Mouse (Mus musculus) forebrain, embryonic 14.5 days (tissue): ENCODE data around the gene Ccdc106. TPM values are rescaled to one million over a fixed set of nuclear protein-coding genes. Genes with fewer than 3 reads are reported as not detected.
"Not testable (repeated sequence)": the region's sequence is repeated elsewhere in the genome, so short reads cannot be mapped to it uniquely, and the experiment has no call there.

Experiments used
- ATAC-seq: fragments of 200-750 bp; cut with Nextera tagmentation; 2 replicates; pipeline ENCODE4 v1.8.0; 2017; ENCODE audit warnings: mild to moderate bottlenecking, moderate library complexity
- DNase-seq: peaks from one replicate; pipeline ENCODE4 v3.0.0-alpha.2; 2015; ENCODE audit warnings: low spot score
- H3K27ac ChIP-seq: fragments of 300-500 bp; sonication (generic); 2 replicates; pipeline ENCODE4 v1.5.1; 2014; ENCODE audit warnings: low read depth, mild to moderate bottlenecking, control low read depth, low read length, moderate library complexity
- H3K27me3 ChIP-seq: fragments of 300-500 bp; sonication (generic); replicated peaks from 2 replicates; pipeline ENCODE4 v1.6.1; 2014; ENCODE audit warnings: low read length, control low read depth, mixed read lengths; ENCODE audit not compliant: control insufficient read depth, insufficient read depth
- H3K36me3 ChIP-seq: fragments of 300-500 bp; sonication (generic); 2 replicates; pipeline ENCODE4 v1.6.1; 2014; ENCODE audit warnings: low read length, control low read depth; ENCODE audit not compliant: control insufficient read depth, insufficient read depth
- H3K4me1 ChIP-seq: fragments of 300-500 bp; sonication (generic); 2 replicates; pipeline ENCODE4 v1.6.1; 2014; ENCODE audit warnings: antibody characterized with exemption, low read length, control low read depth; ENCODE audit not compliant: control insufficient read depth, insufficient read depth
- H3K4me2 ChIP-seq: fragments of 300-500 bp; sonication (generic); 2 replicates; pipeline ENCODE4 v1.6.1; 2014; ENCODE audit warnings: mild to moderate bottlenecking, control low read depth, low read length
- H3K4me3 ChIP-seq: fragments of 300-500 bp; sonication (generic); 2 replicates; pipeline ENCODE4 v1.5.1; 2014; ENCODE audit warnings: low read depth, low read length, control low read depth
- H3K9ac ChIP-seq: fragments of 300-500 bp; sonication (generic); 2 replicates; pipeline ENCODE4 v1.6.1; 2014; ENCODE audit warnings: mild to moderate bottlenecking, low read length, control low read depth, moderate library complexity
- H3K9me3 ChIP-seq: fragments of 300-500 bp; sonication (generic); replicated peaks from 2 replicates; pipeline ENCODE4 v1.6.1; 2016; ENCODE audit warnings: low read length, control low read depth, mixed read lengths; ENCODE audit not compliant: control insufficient read depth
- WGBS: fragments of 180-500 bp; shearing (Covaris S2); extraction: QIAGEN DNeasy Blood & Tissue Kit; methylation state at CpG from one replicate; pipeline ENCODE4 v1.1.7; 2014; 5-methylcytosine and 5-hydroxymethylcytosine counted together
- polyA plus RNA-seq: library from polyadenylated mRNA; unstranded; fragments of >200 nt; fragmentation: Nextera tagmentation; extraction: Ambion mirVana; gene quantifications from 2 replicates; pipeline ENCODE4 v1.2.1, GENCODE M21; 2014

Gene Ccdc106
- polyA plus RNA-seq, 1 experiment from 2014 or later, result 36.1 TPM

DNA sequence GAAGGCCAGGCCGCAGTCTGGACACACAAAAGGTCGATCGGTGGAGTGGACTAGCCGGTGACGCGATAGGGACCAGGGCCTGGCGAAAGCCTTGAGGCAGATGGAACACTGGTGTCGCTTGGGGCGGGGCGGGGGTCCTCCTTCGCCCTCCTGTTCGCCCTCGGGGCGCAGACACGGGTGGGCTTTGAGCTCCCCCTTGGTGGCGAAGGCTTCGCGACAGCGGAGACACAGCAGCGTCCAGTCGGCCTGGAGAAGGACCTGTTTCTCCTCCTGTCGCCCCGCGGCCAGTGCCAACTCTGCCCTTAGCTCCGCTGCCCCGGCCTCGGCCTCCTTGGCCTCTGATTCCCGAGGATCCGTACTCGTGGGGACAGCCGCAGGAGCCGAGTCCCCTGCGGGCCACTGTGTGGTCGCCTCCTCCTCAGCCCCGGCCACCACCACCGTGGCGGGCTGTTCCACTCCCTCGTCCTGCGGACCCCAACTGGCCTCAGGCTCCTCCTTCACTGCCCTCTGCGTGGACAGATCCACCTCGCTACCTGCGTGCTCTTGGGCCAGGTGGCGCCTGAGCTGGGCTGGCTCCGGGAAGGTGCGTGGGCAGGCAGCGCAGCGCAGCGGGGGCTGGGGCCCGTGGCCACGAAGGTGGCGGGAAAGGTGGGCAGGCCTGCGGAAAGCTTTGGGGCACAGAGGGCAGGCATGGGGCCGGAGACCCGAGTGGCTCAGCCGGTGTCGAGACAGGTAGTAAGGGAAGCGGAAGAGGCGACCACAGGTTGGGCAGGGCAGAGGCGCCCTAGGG is 26.2 kb upstream of the Ccdc106 start:
- Histone ChIP-seq H3K9me3 (no peaks in the 10 kb centered on the region), H3K4me2 (peak overlapping the region; percentile 69), H3K4me1 (peaks cover 10% of the 10 kb centered on the region), H3K9ac (peak overlapping the region; percentile 48), H3K27ac (no peak overlapping the region), H3K27me3 (no peaks in the 10 kb centered on the region), H3K36me3 (peaks cover 31% of the 10 kb centered on the region), H3K4me3 (peak overlapping the region; percentile 80)
- 60% methylated on average over 55 of the region's 59 CpGs for WGBS
- DNase-seq (no peak), ATAC-seq (no peak)

DNA sequence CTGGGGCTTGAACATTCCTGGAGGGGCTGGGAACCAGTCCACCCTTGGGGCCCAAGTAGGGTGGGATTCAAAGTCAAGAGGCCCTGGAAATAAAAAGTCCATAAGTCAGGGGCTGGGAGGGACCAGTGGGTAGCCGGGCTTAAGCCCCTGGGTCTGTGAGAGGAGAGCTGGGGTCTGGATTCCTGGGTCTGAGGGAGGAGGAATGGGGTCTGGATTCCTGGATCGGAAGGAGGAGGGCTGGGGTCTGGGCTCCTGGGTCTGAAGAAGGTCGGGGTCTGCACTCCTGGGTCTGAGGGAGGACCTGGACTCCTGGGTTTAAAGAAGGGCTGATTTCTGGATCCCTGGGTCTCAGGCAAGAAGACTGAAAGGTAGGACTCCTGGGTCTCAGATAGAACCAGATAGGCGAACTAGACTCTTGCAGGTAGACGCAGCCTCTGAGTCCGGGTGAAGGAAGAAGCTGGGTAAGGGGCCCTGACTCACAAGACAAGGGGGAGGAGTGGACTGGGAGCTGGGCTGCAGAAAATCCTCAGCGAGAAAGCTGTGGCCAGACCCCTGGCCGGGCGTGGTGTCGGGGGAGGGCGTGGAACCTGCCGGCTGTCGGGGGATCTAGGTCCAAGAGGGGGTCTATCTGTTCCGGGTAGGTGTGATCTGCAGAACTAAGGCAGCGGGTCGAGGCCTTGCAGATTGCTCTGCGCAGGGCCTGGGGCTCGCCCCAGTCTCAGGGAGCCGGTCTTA is 24.9 kb upstream of the Ccdc106 start:
- H3K4me2 ChIP-seq, result peak overlapping the region; percentile 69
- no peaks in the 10 kb centered on the region for H3K9me3 ChIP-seq
- peaks cover 10% of the 10 kb centered on the region for H3K4me1 ChIP-seq
- no peaks in the 10 kb centered on the region for H3K27me3 ChIP-seq
- ATAC-seq (peak; percentile 21), DNase-seq (no peak)
- WGBS, result 6% methylated on average over 18 of the region's 19 CpGs
- peaks cover 31% of the 10 kb centered on the region for H3K36me3 ChIP-seq
- peak overlapping the region; percentile 56; the same call in 1 of the 2 replicates for H3K27ac ChIP-seq
- peak overlapping the region; percentile 80 for H3K4me3 ChIP-seq
- H3K9ac ChIP-seq, result peak overlapping the region; percentile 93

DNA sequence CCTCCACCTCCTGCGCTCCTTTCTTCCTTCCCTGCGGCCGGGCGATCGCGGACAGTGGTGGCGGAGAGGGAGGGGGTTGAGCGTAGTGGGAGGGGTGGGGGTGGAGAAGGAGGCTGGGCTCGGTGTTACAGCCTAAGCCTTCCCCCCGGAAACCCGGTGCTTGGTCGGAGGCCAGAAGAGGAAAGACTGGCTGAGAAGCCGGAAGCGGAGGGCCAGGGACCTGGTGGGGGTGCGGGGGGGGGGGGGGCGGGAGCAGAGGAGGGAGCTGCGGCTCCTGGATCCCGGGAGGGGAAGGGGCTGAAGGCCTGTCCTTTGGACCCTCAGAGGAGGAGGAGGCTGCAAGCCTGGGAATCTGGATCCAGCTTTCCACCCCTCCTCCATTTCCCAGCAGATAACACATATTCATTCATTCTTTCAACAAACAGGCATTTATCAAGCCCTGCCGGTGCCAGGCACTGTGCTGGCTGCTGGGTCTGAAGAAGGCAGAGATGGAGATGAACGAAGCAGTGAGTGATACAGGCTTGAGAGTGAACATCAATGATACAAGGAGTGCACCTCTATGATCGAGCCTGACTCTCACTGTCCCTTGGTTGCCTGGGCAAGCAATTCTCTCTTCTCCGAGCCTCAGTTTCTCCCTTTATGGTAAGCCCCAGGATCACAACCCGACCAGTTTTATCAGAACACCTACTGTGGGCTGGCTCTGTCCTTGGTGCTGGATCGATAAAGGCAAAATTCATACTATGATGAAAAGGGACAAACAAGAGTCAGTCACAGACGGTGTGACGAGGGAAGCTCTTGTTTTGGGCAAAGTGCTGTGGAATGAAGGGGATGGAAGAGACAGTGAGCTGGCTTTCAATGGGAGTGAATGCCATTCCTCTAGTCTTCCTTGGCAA is 24.1 kb upstream of the Ccdc106 start, which contains the start of gene Zfp579:
Gene Zfp579 (minus strand): TSS at position 156 of the 893 bp plus-strand sequence.
- DNase-seq (peak; percentile 95), ATAC-seq (peak; percentile 85)
- H3K4me3 ChIP-seq, result peak within 1 kb of the TSS; percentile 80
- no peaks in the 10 kb centered on the region for H3K27me3 ChIP-seq
- H3K27ac ChIP-seq, result peak within 1 kb of the TSS; percentile 73
- H3K36me3 ChIP-seq, result peaks cover 30% of the 10 kb centered on the region
- peak within 1 kb of the TSS; percentile 93 for H3K9ac ChIP-seq
- H3K4me2 ChIP-seq, result peak within 1 kb of the TSS; percentile 69
- WGBS, result 5% methylated on average over 15 of the region's 26 CpGs
- H3K9me3 ChIP-seq, result no peaks in the 10 kb centered on the region
- peaks cover 10% of the 10 kb centered on the region for H3K4me1 ChIP-seq

DNA sequence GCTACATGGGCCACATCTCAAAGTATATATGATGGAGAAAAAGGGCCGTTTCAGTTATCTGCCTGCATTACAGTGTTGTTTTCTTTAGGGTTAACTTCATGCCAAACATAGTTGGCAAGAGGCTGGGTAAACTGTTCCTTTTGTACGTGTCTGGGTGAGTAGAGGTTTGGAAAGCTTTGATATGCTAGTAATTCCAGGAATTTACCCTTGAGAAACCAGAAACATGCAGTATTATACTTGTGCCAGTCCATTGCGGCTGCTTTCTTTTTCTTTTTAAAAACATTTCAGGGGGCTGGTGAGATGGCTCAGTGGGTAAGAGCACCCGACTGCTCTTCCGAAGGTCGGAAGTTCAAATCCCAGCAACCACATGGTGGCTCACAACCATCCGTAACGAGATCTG is 23.4 kb upstream of the Ccdc106 start:
- Histone ChIP-seq H3K4me1 (peaks cover 10% of the 10 kb centered on the region), H3K4me2 (peak overlapping the region; percentile 69), H3K4me3 (peak overlapping the region; percentile 80), H3K27me3 (no peaks in the 10 kb centered on the region), H3K36me3 (peaks cover 23% of the 10 kb centered on the region), H3K9ac (peak overlapping the region; percentile 93; the same call in 1 of the 2 replicates), H3K9me3 (no peaks in the 10 kb centered on the region), H3K27ac (no peak overlapping the region)
- 72% methylated on average over 6 of the region's 8 CpGs for WGBS
- ATAC-seq, result no peak
- no peak for DNase-seq

DNA sequence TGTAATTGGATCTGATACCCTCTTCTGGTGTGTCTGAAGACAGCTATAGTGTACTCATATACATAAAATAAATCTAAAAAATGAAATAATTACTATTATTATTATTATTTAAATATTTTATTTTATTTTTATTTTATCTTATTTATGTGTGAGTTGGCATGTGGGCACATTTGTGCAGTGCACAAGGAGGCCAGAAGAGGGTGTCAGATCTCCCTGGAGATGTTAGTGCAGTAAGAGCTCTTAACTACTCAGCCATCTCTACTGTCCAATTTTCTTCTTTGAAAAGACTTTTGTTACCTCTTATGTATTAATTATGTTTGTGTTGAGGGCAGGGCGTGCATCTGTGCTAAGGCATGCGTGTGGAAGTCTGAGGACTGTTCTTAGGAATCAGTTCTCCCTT is 20.5 kb upstream of the Ccdc106 start:
- 69% methylated on average over 2 of the region's 2 CpGs for WGBS
- ATAC-seq, result no peak

DNA sequence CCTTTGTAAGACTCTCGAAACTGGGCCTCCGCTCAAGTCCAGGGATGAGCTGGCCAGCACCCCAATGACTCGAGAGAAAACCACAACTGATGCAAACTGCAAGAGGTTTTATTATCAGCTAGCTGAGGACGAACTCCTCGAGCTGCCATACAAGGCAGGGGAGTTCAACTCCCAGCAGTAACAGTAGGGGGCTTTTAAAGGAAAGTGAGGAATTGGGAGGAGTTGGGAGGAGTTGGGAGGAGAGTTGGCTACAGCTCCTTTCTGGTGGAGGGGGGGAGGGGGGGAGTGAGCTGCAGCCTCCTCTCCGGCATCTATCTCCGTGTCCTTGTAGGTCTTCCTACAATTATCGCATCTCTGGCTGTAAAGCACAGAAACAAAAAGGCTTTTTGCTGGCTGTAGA is 17.5 kb upstream of the Ccdc106 start:
- not testable (repeated sequence) for H3K4me3 ChIP-seq, H3K27ac ChIP-seq, H3K9ac ChIP-seq, H3K4me2 ChIP-seq, H3K27me3 ChIP-seq, DNase-seq, ATAC-seq, H3K9me3 ChIP-seq, H3K4me1 ChIP-seq
- H3K36me3 ChIP-seq, result peaks cover 18% of the 10 kb centered on the region
- 60% methylated on average over 8 of the region's 8 CpGs for WGBS

More for the DNA sequence above, 20.5 kb upstream of the Ccdc106 start:
- DNase-seq, result no peak
- no peak overlapping the region for H3K4me3 ChIP-seq
- no peak overlapping the region for H3K27ac ChIP-seq
- H3K4me1 ChIP-seq, result peaks cover 2% of the 10 kb centered on the region
- no peak overlapping the region for H3K9ac ChIP-seq
- H3K9me3 ChIP-seq, result no peaks in the 10 kb centered on the region
- H3K27me3 ChIP-seq, result no peaks in the 10 kb centered on the region
- H3K4me2 ChIP-seq, result no peak overlapping the region
- no peaks in the 10 kb centered on the region for H3K36me3 ChIP-seq

DNA sequence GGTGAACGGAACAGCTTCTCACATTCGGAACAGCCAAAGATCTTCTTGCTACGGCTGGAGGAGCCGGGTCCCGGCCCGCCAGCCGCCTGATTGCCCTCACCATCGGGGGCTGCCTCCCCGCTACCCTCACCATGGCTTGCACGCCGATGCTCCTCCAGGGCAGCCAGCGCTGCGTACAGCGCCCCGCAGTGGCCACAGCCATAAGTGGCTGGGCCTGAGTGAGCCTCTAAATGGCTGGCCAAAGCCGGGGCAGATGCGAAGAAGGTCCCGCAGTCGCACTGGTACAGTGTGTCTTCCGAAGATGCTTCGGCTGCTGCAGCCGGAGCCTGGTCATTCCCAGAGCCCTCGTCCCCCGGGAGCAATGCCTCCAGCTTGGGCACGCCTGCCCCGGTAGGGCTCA is 12.1 kb upstream of the Ccdc106 start:
- H3K4me3 ChIP-seq, result no peak overlapping the region
- 97% methylated on average over 26 of the region's 26 CpGs for WGBS
- H3K36me3 ChIP-seq, result peaks cover 68% of the 10 kb centered on the region
- H3K4me2 ChIP-seq, result no peak overlapping the region
- ATAC-seq (no peak), DNase-seq (no peak)
- no peak overlapping the region for H3K27ac ChIP-seq
- H3K27me3 ChIP-seq, result no peaks in the 10 kb centered on the region
- no peaks in the 10 kb centered on the region for H3K9me3 ChIP-seq
- H3K9ac ChIP-seq, result no peak overlapping the region
- no peaks in the 10 kb centered on the region for H3K4me1 ChIP-seq

DNA sequence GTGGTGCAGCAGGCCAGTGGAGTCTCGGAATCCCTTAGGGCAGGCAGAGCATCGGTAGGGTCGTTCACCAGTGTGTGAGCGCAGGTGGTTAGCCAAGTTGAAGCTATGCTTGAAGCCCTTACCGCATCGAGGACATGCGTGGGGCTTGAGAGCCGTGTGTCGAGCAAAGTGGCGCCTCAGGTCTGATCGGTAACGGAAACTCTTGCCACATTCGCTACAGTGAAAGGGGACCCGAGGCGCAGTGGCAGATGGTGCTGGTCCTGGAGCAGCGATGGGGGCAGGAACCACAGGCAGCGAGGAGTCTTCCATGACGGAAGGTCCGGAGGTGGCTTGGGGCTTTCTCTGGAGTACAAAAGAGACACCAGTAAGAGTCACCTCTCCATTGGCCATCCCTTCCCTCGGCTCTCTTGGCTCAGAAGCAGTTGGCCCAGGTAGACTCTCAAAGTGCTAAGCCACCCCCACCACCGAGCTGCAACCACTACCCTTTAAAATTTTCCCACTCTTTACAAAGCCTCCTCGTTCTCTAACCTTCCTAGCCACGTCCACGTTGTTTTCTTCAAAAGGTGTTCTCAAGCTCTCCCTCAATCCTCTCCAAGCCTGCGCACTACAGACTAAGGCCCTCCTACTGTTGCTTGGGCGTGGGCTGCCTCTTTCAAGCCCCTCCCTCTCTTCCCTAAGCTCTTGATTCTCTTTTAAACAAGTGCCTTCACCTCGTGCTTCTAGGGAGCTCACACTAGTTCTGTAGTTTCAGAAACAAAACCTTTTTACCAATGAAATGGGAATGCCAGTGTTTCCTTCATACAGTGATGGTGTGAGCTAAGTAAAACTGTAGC is 7.5 kb upstream of the Ccdc106 start:
- Histone ChIP-seq H3K9ac (no peak overlapping the region), H3K4me2 (peak overlapping the region; percentile 52; the same call in 1 of the 2 replicates), H3K4me1 (peaks cover 5% of the 10 kb centered on the region; the same call in 1 of the 2 replicates), H3K27me3 (no peaks in the 10 kb centered on the region), H3K4me3 (no peak overlapping the region), H3K36me3 (peaks cover 50% of the 10 kb centered on the region), H3K27ac (no peak overlapping the region), H3K9me3 (no peaks in the 10 kb centered on the region)
- DNase-seq, result no peak
- no peak for ATAC-seq
- WGBS, result 92% methylated on average over 27 of the region's 27 CpGs
